Mouse (Mus musculus) hematopoietic multipotent progenitor cell, adult 10-12 weeks (in vitro differentiated cells): Measurements from ENCODE around the gene Olfr851. TPM values are rescaled to one million over a fixed set of nuclear protein-coding genes. Genes with fewer than 3 reads are reported as not detected.

Experiments
- polyA plus RNA-seq: library from polyadenylated mRNA; stranded (reverse); fragments of >175 nt; gene quantifications from 2 replicates; pipeline ENCODE4 v1.2.3, GENCODE M21; 2012; ENCODE audit warnings: low replicate concordance

Gene Olfr851
- polyA plus RNA-seq, result not detected in 2 replicates

DNA sequence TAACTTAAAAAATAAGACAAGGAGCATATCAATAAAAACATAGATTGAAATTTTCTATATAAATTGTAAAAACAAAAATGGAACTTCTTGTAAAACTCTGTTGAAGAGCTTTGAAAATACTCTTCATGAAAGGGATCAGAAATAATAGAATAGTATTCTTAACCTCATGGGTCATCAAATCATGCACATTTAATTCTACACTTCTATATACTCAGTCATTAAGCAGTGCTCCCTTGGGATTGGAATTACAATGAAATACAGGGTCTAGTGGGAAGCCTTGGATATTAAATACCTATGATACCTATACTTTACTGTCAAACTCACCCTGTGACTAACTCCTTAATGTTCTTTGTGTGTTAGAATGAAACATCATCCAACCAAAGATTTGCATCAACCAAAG, at the start of gene Olfr851:
Olfr851 (plus strand) TSS at position 301 of the 400 bp plus-strand sequence.

GRCm38 (mm10) chr9:19478148-19478547, 14.9 kb upstream of the Olfr851 start, which contains the start of gene Olfr850:
Gene Olfr850 (minus strand): TSS chr9:19478248.

GRCm38 (mm10) chr9:19540976-19541375, 47.9 kb downstream of the Olfr851 start, which contains the start of gene Olfr853:
Gene Olfr853 (minus strand): TSS chr9:19541076.

Other genes starting within 250 kb of the Olfr851 start
- not detected in 2 replicates for gene Olfr843, start 241.3 kb upstream of the Olfr851 start, polyA plus RNA-seq
- not detected in 2 replicates for gene Olfr844, start 176.9 kb upstream of the Olfr851 start, polyA plus RNA-seq
- 0.20 TPM in 1 of 2 replicates, not detected in the other for gene Olfr845, start 156.8 kb upstream of the Olfr851 start, polyA plus RNA-seq
- not detected in 2 replicates for gene Olfr846, start 129.3 kb upstream of the Olfr851 start, polyA plus RNA-seq
- gene Olfr847, start 114.6 kb upstream of the Olfr851 start, polyA plus RNA-seq, result not detected in 2 replicates
- not detected in 2 replicates for gene Olfr849, start 53.0 kb upstream of the Olfr851 start, polyA plus RNA-seq
- not detected in 2 replicates for gene Olfr850, start 15.0 kb upstream of the Olfr851 start, polyA plus RNA-seq
- gene Olfr853, start 47.8 kb downstream of the Olfr851 start, polyA plus RNA-seq, result not detected in 2 replicates
- gene Olfr854, start 74.1 kb downstream of the Olfr851 start, polyA plus RNA-seq, result not detected in 2 replicates
- not detected in 2 replicates for gene Olfr855, start 89.3 kb downstream of the Olfr851 start, polyA plus RNA-seq
- gene Zfp317, start 128.8 kb downstream of the Olfr851 start, polyA plus RNA-seq, result 0.80 and 1.8 TPM in 2 replicates
- not detected in 2 replicates for gene Olfr857, start 216.1 kb downstream of the Olfr851 start, polyA plus RNA-seq